Mouse (Mus musculus): ENCODE measurements around the gene A430005L14Rik.

DNA sequence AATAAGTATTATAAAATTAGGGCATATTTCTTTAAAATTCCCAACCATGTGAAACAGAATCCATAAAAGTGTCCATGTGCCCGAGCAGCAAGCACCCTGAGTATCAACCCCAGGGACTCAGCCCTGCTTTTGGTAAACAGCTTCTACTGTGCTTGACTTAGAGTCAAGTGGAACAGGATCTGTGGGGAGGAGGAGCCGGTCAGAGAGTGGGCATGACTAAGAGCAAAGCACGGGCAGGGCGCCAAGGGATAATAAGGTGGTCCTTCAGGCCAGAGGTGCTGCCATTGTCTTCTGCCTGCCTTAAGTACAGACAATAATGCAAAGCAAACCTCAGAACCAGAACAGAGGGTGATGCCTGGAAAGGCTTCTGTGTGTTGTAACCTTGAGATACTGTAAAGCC, 50.7 kb downstream of the A430005L14Rik start:
- TF ChIP-seq CTCF (IDR thresholded peaks at IDR 0.05; ENCODE audit: low read depth, low read length) (no peak), POLR2A (IDR thresholded peaks at IDR 0.05; ENCODE audit: extremely low read depth, insufficient read depth, low read length) (no peak)
